Mouse (Mus musculus) liver, adult (tissue): ENCODE results near the gene Atf7ip.

Experiments
- GATA4 ChIP-seq: IDR thresholded peaks from 2 replicates; pipeline ENCODE4 v1.6.1; 2014; ENCODE audit warnings: mild to moderate bottlenecking, low read length; ENCODE audit not compliant: insufficient replicate concordance

Atf7ip gene

GRCm38 (mm10) chr6:136493910-136494751 is 11.8 kb upstream of the Atf7ip start:
- no peak for TF ChIP-seq GATA4

- no peak for TF ChIP-seq GATA4
Observed at GRCm38 (mm10) chr6:136495023-136495422, 10.9 kb upstream of the Atf7ip start.

- TF ChIP-seq GATA4: no peak
Observed at GRCm38 (mm10) chr6:136497744-136498143, 8.2 kb upstream of the Atf7ip start.

DNA sequence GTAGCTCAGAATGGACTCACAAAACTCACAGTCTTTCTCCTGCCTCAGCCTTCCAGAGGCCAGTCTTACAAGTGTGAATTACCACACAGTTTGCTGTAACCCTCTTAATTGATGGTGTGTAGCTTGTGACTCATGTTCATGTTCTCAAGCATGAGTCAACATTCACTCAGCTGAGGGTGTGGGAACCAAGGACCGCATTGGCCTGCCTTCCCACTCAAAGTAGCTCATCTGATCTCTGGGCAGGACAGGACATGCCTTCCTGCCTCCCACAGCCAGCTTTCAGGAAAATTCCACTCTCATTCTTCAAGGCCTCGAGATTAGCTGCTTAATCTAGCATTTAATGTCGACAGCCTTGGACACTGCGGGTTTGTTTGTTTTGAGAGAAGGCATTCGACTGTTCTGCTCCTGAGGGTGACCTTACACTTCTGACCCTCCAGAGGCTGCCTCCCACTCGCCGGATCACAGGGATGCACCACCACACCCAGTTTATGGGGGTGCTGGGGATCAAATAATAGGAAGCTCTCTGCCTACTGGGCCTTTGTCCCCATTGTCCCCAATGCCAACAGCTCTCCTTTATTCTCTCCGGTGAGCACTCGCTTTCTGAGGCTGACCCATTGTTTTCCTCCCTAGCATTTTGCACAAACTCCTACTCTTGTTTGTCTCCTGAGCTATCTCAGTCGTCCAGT is 6.5 kb upstream of the Atf7ip start:
- TF ChIP-seq GATA4: no peak

GRCm38 (mm10) chr6:136508652-136509051 is 2.7 kb downstream of the Atf7ip start:
- no peak for TF ChIP-seq GATA4

GRCm38 (mm10) chr6:136510945-136511344 is 5.0 kb downstream of the Atf7ip start:
- TF ChIP-seq GATA4: no peak

DNA sequence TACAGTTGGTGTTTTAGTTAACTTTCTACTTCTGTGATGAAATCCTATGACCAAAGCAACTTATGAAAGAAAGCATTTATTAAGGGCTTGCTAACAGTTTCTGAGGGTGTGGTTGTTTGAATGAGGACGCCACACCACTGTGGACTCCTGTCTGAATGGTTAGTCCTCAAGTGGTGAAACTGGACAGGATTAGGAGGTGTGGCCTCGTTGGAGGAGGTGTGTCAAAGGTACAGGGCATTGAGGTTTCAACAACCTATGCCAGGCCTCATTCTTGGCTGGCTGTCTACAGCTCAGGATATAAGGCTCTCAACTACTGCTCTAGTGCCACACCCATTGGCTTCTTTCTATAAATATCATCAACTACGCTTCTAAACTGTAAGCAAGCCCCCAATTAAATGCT is 6.4 kb downstream of the Atf7ip start:
- TF ChIP-seq GATA4: no peak

DNA sequence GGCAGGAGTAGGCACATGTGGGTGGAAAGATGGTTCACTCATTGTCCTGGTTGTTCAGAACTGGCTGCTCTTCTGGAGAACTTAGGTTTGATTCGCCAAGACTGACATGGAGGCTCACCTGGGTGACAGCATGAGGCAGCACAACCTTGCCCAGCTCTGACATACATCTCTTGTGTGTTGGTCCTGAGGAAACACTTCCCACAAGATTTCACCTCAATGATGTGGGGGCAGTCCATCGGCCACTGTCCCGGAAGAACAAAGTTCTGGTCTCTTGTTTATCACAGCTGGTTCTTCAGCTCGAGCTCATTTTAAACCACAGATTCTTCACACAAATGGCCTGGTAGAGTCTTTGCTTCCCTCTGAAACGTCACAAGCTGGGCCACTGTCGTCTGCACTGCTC is 10.7 kb downstream of the Atf7ip start:
- TF ChIP-seq GATA4: no peak

DNA sequence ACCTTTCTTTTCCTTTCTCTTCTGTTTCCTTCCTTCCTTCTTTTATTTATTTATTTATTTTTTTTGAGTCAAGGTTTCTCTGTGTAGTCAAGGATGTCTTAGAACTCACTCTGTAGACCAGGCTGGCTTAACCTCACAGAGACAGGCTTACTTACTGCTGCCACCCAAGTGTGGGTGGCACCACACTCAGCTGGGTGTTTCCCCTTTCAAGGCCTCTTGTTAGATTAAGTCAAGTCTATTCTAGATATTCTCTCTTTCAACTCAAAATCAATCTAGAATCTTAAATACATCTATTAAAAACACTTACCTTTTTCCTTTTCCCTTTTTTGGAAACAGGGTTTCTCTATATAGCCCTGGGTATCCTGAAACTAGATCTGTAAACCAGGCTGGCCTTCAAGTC is 11.3 kb downstream of the Atf7ip start:
- no peak for TF ChIP-seq GATA4

DNA sequence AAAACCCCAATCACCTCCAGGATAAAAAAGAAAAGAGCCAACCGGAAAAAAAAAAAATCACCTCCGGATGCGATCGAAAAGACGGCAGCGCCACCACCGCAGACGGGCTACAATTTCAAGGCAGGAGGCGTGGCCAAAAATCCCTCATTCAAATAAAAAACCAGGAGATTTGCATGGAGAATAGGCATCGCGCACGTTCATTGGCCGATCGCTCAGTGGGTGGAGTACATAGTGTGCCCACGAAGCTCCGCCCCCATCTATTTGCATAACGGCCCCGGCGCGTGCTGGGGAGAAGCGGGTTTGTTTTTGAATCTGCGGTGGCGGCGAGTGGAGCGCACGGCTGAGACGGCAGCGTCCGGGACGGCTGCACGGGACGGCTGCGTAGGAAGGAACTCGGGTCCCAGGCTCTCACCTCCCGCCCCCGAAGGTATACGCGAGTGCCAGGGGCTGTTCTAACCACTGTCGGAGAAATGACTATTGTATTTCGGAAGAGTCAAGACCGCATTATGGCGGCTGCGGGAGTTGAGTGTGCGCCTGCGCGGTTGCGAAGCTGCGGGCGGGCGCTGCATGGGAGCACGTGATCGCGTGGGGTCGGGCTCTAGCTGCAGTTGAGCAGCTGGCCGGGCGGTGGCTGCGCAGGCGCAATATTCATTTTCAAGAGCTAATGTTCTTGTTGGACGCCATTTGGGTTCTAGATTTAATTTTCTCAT is 12.7 kb downstream of the Atf7ip start:
- TF ChIP-seq GATA4: no peak

DNA sequence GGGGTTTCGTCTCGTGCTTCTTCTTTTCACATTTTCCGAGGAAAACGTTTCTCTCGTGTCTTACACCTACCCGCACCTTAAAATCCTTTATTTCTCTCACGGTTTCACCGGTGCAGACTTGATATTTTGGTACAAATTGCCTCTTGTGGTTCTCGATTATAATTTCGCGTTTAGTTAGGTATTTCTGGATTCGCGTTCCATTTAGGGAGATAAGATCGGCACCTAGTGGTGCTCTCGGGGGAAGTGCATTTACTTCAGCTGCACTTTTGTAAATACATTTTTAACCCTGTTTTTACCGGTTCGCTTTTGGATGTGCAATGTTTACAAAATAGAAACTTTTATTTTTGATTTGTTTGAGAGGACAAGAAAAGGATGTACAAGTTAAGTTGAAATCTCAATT is 13.3 kb downstream of the Atf7ip start:
- TF ChIP-seq GATA4: no peak

- no peak for TF ChIP-seq GATA4
Observed at GRCm38 (mm10) chr6:136520361-136520760, 14.4 kb downstream of the Atf7ip start.

GRCm38 (mm10) chr6:136521681-136522080 is 15.7 kb downstream of the Atf7ip start:
- TF ChIP-seq GATA4: no peak

DNA sequence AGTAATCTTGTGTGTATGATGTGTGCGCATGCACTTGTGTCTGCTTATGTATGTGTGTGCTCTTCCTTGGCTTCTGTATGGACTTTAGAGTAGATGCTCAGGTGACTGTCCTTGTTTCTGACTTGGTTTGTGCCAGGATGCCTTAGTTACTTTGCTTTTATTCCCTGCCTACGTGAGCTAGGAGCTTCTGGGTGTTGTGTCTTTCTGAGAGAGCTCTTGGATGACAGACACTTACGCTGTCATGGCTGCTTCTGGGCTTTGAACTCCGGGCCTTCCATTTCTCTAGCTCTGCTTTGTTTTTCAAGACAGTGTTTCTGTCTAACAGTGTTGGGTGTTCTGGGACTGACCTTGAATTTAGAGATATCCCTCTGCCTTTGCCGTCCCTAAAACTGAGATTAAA is 16.7 kb downstream of the Atf7ip start:
- TF ChIP-seq GATA4: no peak

DNA sequence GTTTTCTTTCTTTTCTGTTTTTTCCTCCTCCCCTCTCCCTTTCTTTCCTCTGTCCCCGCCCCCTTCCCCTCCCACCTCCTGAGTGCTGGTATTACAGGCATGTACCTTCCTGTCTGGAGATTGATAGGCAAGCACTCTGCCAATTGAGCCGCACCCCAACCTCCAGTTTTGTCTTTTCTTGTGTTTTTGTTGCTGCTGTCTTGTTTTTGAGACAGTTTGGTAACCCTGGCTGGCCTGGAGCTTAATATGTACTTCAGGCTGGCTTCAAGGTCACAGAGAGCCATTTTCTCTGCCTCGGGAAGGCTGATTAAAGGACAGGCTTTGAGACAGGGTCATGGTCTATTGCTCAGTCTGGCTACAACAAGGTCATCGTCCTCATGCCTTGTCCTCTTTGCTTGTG is 18.8 kb downstream of the Atf7ip start:
- no peak for TF ChIP-seq GATA4

GRCm38 (mm10) chr6:136525567-136525966 is 19.6 kb downstream of the Atf7ip start:
- no peak for TF ChIP-seq GATA4
